Mouse (Mus musculus) common myeloid progenitor, adult 5-6 weeks (primary cell): Measurements from ENCODE around the gene Nat8f5. TPM values are rescaled to one million over a fixed set of nuclear protein-coding genes. Genes with fewer than 3 reads are reported as not detected.
A peak's percentile ranks its signal among the peaks of the same experiment; 100 is the strongest.
"Not testable (repeated sequence)": the region's sequence is repeated elsewhere in the genome, so short reads cannot be mapped to it uniquely, and the experiment has no call there.

Experiments used
- ATAC-seq: replicated peaks from 2 replicates; pipeline ENCODE4 v1.8.0; 2016; ENCODE audit warnings: low read depth, mild to moderate bottlenecking, moderate TSS enrichment, inconsistent platforms; ENCODE audit not compliant: poor library complexity, severe bottlenecking
- total RNA-seq: library from RNA; stranded (forward); fragments of 200-1000, 187-1606 nt; gene quantifications from 2 replicates; pipeline ENCODE4 v1.2.3, GENCODE M21; 2017

The Nat8f5 gene
- total RNA-seq: not detected in 2 replicates

DNA sequence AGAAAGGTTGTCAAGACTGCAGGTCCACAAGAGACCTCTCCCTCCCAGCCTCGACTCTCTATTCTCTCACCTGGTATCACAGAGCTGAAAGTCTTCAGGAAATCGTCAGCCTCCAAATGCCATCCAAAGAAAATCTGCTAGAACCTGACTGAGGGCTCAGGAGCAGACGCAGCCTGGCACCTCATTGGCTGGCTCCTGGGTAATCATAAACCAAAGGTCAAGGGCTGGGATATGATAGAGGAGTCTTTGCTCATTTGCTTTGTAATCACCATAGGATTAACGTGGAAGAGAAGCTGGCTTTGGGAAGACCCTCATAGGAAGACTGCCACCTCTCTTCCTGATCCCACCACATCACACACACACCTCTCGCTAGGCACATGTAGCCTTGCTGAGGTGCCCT lies at the start of gene Nat8f5, which contains the start of gene Nat8f6:
TSS of gene Nat8f5 (minus strand) at position 136 of the 400 bp plus-strand sequence.
TSS of gene Nat8f6 (minus strand) at position 118 of the 400 bp plus-strand sequence.
- no peak for ATAC-seq

DNA sequence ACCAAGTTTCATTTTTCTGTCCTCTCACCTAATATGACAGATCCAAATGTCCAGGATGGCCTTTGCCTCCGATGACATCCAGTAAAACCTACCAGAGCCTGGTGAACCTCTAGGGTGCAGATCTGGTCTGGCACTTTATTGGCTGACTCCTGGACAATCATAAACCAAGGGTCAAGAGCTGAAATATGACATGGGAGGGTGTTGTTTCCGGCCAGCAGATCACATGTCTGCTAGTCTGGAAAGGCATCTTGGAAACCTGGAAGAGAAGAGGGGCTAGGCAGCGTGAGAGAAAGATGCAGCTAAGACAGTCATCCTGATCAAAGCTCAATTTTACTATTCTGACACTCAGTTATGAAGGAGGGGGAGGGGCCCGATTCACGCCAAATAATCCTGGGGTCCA lies 48.2 kb upstream of the Nat8f5 start, which contains the start of gene Nat8f2:
TSS of gene Nat8f2 (minus strand) at position 153 of the 400 bp plus-strand sequence.
- not testable (repeated sequence) for ATAC-seq

DNA sequence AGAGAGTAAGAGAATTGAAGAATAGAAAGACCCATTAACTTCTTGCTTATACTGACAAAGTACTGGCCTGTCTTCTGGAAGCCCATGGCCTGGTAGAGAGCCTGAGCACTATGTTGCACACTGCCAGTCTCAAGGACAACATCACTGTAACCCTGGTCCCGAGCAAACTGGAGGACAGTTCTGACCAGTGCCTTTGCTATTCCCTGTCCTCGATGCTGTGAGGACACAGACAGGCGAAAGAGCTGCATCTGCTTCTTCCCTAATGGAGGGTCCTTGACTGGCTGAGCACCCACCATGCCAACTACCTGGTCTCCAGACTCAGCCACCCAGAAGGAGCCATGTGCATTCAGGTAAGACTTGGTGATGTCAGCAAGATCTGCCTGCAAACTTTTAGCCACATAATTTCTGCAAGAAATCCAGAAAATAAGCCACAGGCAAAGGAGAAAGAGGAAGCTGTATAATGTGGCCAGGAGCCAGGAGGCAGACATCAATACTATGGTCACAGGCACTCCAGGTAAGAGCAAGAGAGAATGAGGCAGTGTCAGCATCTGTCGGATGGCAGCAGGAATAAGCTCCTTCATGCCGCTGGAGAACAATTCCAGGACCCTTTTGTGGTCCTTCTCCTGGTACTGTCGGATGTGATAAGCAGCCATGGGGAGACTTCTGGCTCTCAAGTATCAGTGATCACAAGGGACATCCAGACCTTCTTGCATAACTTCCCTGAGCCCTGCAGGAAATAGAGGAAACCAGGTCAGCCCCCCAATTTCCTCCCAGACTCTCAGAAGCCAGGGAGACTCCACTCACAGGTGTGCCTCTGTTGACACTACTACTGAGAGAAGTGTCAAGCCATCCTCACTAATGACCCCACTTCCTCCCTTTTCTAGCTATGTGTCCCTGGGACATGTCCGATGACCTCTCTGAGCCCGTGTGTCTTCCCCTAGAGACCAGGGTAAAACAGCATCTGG lies 47.2 kb upstream of the Nat8f5 start:
- ATAC-seq: peak; percentile 39; the same call in 1 of the 2 replicates

DNA sequence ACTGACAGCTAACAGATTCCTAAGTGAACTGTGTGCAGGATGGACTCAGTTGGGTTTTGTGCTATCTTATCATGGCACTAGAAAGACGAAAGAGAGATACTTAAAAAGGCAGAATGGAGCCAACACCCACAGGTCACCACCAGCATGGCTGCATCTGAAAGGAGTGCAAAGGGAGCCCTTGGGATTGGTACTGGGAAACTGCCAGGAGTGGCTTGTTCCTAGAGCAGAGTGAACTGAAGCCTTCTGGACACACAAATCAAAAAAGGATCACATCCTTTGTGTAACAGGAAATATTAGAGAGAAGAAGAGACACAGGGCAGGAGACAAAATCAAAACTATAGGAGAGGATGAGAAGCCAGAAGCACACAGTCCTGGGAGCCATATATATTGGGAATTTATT lies 46.2 kb upstream of the Nat8f5 start:
- not testable (repeated sequence) for ATAC-seq

DNA sequence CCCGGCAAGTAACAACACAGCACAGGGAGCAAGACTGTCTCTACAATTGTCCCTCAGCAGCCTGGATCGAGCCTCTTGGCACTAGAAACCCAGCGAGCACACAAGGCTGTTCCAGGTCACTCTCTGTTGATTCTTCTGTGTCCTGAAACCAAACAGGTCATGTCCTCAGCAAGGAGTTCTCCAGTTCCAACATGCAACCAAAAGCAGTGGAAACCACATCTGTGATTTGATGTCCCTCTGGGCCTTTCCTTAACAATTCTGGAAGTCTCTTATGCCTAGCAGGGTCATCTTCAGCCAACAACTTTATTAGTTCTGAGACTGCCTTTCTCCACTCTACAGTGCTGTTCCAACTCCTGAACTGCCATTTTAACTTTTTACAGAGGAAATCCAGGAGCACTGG lies 45.4 kb upstream of the Nat8f5 start:
- not testable (repeated sequence) for ATAC-seq

DNA sequence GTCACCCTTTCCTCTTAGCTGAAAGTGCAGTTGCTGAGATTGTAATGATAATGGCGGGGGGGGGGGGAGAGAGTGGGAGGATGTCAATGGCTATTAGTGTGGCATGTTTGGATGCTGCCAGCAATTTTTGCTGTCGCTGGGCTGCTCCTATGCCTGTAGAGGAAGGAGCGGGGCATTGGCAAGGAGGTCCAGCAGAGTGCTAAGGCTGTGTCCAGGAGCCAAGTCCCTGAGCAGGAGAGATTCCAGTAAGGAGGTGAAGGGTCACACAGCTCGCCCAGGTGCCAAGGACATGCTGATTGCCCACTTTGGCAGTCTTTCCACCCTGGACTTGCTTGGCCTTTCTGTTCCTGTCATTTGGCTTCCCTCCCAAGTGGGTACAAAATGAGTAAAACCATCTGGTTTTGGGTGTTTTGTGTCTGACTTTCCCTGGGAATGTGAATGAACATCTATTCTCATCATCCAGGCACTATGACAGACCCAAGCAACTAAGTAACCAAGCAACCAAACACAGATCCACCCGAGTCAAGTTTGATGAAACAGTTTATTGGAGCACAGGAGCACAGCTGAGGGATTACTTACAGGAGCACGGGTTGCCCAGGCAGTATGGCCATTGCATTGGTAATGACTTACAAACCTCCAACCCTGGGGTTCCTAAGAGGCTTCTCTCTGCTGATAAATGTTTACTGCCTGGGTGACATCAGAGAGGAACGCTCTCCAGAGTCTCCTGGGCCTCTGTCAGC lies 44.3 kb upstream of the Nat8f5 start:
- ATAC-seq: not testable (repeated sequence)

DNA sequence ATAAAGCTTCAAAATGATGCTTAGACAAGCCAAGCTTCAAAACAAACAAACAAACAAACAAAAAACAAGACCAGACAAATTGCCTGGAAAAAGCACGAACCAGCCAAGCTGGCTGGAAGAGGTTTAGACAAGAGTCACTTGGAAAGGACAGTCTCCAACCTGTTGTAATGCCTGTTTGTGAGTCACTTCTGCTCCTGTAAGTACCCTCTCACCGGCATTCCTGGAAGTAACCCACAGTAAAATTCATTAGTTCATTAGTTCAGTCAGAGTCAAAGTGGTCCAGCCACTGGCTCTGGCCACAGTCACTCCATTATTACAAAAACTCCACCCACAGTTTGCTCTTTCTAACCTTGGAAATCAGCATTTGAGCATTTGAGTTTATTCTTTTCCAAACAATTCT lies 43.1 kb upstream of the Nat8f5 start:
- ATAC-seq: no peak

DNA sequence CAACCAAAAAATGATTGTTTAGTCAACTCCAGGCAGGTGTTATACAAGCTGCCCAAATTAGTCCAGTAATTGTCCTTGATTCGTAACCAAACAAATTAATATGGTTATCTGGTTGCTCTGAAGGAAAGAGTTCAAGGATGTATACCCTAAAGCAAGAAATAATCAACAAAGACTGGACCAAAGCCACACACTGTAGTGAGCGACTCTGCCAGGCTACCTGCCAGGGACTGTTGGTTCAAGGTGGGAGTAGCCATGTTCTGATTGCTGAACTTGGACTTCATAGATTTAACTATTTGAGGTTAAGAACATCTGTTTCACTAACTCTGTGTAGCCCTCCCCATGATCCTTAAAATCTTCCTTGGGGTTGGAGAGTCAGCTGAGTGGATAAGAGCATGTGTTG lies 42.4 kb upstream of the Nat8f5 start:
- ATAC-seq: no peak

DNA sequence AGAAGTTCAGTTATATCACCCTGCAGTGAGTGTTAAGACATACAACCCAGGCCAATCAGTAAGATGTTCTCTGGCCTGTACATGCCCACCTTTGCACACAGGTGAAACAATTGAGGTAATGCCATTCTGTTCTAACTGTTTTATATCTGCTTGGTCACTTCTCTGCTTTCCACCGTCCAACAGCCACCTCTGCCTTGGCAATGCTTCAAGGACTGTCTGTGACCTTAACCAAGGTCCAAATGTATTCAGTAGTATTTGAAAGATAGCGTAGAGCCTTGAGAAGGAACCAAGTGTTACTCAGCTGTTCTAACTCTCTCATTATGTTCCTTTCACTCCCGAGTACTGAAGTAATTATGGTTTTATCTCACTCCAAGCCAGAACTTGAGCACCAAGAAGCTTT lies 41.8 kb upstream of the Nat8f5 start:
- ATAC-seq: no peak

DNA sequence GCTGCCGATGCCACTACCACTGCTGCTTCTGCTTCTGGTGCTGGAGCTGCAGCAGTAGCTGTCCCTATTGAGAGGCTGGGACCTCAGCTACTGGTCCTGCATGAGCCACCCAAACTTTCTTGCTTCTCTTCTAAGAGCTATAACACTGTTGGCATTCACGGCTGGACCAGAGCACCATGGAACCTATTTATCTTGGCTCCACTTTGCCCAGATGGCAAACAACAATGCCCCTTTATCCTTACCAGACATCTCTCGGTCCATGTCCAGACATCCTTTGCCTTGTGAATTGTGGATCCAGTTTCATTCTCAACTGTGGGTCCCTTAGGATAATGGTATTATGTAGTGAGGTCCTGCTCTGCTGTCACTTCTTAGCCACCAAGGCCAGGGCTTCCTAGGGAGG lies 40.5 kb upstream of the Nat8f5 start:
- ATAC-seq: no peak

DNA sequence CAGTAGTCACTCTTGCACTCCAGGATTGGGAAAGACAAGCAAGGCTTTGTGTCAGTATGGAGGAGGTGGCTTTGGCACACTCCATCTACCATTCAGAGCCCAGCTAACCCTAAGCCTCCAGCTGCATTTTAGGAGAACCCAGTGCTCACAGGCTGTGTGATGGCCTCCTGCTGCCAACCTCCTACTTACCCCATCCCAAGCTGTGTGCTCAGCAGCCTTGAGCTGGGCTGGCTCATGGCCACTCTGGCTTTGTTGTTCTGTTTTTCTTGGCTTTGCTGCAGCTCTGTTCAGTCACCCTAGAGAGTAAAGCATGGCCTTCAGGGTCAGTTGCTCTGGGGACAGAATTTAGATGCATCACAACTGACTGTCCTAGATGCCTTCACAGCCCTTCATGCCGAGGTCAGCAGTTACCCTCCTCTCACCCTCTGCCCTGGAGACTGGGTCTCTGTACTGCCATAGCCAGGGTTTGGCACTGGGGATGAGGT lies 35.5 kb upstream of the Nat8f5 start:
- no peak for ATAC-seq

DNA sequence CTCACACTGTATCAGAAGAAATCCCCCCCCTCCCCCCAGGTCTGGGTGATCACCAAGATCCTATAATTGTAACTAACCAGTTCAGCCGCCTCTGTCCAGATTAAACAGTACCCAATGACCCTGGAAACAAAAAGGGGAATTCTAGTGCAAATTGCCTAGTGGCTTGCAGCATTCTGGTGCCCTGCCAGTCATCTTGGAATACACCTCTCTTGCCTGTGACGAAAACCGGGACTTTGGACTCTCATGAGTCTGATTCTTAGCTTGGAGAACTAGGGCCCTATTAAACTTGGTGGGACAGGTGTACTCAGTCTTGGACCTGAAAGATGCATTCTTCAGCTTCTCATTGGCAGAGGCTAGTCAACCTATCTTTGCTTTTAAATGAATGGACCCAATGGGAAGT lies 32.7 kb upstream of the Nat8f5 start:
- no peak for ATAC-seq

DNA sequence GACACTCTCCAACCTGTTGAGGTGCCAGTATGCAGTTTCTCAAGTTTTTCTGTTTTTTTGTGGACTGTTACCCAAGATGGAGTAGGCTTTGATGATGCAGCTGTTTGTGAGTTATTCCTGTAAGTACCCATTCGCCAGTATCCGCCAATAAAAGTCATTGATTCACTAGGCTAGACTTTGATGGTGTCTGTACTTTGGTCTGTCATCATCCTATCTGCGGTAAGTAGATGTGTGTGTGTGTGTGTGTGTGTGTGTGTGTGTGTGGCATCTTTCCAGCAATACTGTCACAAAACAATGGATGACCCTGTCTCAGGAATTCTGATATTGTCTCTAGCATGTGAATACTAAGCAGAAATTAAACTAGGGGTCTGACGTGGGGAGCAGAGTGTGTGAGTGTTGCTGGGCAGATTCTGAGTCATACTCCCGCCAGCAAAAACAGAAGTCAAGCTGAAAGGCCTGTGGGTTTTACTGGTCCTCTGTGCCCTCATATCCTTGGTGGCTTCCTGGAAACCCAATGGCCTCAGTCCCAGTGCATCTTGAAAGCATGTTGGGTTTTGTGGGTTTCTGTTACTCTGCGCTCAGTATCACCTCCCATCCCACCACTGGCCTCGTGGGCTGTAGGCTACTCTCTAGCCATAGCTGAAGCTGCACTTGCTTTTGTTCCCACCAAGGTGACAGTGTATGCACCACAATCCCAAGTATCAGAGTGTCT lies 30.4 kb upstream of the Nat8f5 start:
- peak; percentile 76 for ATAC-seq

DNA sequence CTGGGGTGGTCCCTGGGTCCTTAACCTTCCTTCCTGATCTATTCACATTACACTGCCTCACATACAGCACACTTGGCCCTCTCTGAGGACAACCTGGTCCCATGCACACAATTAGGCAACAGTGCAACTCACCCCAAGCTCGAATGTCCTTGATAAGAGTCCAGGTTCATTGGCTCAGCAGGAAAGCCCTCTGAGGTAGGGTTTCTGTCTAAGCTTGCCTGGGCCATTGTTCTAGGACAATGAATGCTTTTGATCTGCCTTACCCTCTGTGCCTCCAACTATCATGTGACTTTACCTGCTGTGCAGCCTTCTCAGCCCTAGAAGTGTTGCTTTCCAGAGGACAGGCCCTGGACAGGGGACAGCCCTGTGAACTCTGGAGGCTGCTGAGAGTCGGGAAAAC lies 28.5 kb upstream of the Nat8f5 start:
- no peak for ATAC-seq

DNA sequence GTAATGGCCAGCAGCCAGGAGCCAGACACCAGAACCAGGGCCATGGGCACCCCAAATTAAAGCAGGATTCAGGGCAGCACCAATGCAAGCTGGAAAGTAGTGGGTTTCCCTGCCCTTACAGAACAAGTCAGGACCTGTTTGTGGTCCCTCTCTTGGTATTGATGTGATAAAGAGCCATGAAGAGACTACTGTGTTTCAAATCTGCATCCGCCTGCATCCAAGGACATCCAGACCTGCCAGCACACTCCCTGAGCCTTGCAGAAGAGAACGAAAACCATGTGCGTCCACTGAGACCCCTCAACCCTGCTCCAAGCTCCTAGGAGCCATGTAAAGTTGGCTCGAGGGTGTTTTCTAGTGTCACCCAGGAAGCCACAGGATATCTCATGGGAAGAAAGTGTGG lies 27.4 kb upstream of the Nat8f5 start:
- ATAC-seq: no peak

DNA sequence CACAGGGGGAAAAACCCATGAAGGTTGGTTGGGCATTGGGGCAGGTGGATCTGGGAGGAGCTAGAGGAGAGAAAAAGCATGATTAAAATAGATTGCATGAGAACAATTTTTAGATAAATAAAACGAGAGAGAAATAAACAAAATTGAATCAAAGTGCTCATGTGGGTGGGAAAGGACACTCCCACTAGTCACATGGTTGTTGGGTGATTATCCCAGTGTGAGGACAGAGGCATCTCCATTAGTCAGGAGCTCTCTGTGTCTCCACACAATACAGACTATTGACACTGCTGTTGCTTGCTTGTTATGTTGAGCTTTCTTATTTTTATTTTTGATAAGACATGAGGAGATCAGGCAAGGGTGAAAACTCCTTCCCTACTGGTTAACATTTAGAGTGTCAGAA lies 26.1 kb upstream of the Nat8f5 start:
- no peak for ATAC-seq

DNA sequence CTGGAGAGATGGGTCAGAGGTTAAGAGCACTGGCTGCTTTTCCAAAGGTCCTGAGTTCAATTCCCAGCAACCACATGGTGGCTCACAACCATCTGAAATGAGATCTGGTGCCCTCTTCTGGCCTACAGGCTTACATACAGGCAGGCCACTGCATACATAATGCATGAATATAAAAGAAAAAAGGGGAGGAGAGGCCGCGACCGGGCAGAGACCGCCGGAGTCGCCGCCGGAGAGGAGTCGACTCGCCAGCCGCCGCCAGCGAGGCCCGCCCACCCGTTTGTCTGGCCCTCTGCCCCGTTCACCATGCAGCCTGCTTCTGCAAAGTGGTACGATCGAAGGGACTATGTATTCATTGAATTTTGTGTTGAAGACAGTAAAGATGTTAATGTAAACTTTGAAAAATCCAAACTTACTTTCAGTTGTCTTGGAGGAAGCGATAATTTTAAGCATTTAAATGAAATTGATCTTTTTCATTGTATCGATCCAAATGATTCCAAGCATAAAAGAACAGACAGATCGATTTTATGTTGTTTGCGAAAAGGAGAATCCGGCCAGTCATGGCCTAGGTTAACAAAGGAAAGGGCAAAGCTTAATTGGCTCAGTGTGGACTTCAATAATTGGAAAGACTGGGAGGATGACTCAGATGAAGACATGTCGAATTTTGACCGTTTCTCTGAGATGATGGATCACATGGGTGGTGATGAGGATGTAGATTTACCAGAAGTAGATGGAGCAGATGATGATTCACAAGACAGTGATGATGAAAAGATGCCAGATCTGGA lies 23.1 kb upstream of the Nat8f5 start:
- ATAC-seq: peak; percentile 58; the same call in 1 of the 2 replicates

DNA sequence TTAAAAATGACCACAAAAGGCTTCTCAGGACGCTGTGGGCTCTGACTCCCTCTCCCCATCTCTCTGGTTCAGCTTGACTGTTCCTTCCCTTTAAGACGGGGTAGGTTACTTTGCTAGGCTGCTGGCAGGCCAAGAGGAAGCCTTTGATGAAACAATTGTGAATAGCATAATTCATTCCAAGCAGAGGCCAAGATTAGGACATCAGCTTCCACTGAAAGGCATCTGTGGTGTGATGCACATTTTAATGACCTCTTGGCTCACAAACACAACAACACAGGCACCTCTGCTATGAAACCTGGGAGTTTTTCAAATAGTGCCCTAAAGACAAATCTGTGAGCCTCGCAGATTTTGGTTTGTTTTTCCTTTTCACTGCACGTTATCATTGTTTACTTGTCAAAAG lies 19.2 kb upstream of the Nat8f5 start:
- ATAC-seq: no peak

DNA sequence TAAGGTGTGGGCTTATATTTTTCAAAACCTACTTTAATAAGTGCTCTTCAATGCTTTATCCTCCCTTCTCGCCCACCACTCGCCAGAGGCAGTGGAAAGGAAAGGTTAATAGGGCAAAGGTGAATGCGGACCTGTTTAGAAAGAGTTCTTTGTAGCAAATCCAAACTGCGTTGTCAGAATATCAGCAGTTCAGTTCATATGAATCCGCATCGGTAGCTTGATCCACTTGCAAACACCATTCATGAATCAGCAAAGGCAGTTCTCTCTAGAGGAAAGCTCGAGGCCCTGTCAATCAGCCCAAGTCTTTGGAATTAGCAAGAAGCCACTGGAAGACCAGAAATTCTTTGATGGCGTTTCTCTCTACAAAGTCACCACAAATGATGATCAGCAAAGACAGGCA lies 17.9 kb upstream of the Nat8f5 start:
- no peak for ATAC-seq
